Mouse (Mus musculus): ENCODE results near the gene Npas2.

GRCm38 (mm10) chr1:39251679-39252078, 58.1 kb downstream of the Npas2 start:
- TF ChIP-seq CTCF (IDR thresholded peaks at IDR 0.05; ENCODE audit: borderline replicate concordance, insufficient read depth, low read length) (no peak), POLR2A (IDR thresholded peaks at IDR 0.05; ENCODE audit: low read depth, low read length) (no peak)
